Mouse (Mus musculus) hindbrain, postnatal 0 days (tissue): ENCODE results near the gene Apob. TPM values are rescaled to one million over a fixed set of nuclear protein-coding genes. Genes with fewer than 3 reads are reported as not detected.
A peak's percentile ranks its signal among the peaks of the same experiment; 100 is the strongest.
"Not testable (repeated sequence)": the region's sequence is repeated elsewhere in the genome, so short reads cannot be mapped to it uniquely, and the experiment has no call there.

ENCODE experiments used
- ATAC-seq: fragments of 200-750 bp; cut with Nextera tagmentation; 2 replicates; pipeline ENCODE4 v1.8.0; 2017; ENCODE audit warnings: mild to moderate bottlenecking, moderate TSS enrichment, moderate library complexity
- DNase-seq: peaks from one replicate; pipeline ENCODE4 v3.0.0-alpha.2; 2015; ENCODE audit warnings: low spot score
- H3K27ac ChIP-seq: fragments of 300-500 bp; sonication (generic); 2 replicates; pipeline ENCODE4 v1.5.1; 2014; ENCODE audit warnings: mild to moderate bottlenecking
- H3K27me3 ChIP-seq: fragments of 300-500 bp; sonication (generic); 2 replicates; pipeline ENCODE4 v1.6.1; 2014; ENCODE audit warnings: low read length, mixed read lengths; ENCODE audit not compliant: insufficient read depth
- H3K36me3 ChIP-seq: fragments of 300-500 bp; sonication (generic); 2 replicates; pipeline ENCODE4 v1.6.1; 2014; ENCODE audit warnings: low read length, mixed read lengths; ENCODE audit not compliant: insufficient read depth
- H3K4me1 ChIP-seq: fragments of 300-500 bp; sonication (generic); 2 replicates; pipeline ENCODE4 v1.6.1; 2014; ENCODE audit warnings: antibody characterized with exemption, low read length, mixed read lengths; ENCODE audit not compliant: insufficient read depth
- H3K4me2 ChIP-seq: fragments of 300-500 bp; sonication (generic); 2 replicates; pipeline ENCODE4 v1.6.1; 2014; ENCODE audit warnings: low read depth, mild to moderate bottlenecking, low read length, moderate library complexity, mixed read lengths
- H3K4me3 ChIP-seq: fragments of 300-500 bp; sonication (generic); 2 replicates; pipeline ENCODE4 v1.5.1; 2014; ENCODE audit warnings: low read length
- H3K9ac ChIP-seq: fragments of 300-500 bp; sonication (generic); replicated peaks from 2 replicates; pipeline ENCODE4 v1.6.1; 2014; ENCODE audit warnings: mild to moderate bottlenecking, low read length, moderate library complexity, mixed read lengths
- H3K9me3 ChIP-seq: fragments of 300-500 bp; sonication (generic); 2 replicates; pipeline ENCODE4 v1.6.1; 2016; ENCODE audit warnings: low read length, mixed read lengths
- CTCF ChIP-seq: IDR thresholded peaks from 2 replicates; pipeline ENCODE4 v1.5.1; 2016; ENCODE audit warnings: antibody characterized with exemption, control low read depth, low read depth
- WGBS: fragments of 180-500 bp; shearing (Covaris S2); extraction: QIAGEN DNeasy Blood & Tissue Kit; methylation state at CpG from one replicate; pipeline ENCODE4 v1.1.7; 2014; 5-methylcytosine and 5-hydroxymethylcytosine counted together
- polyA plus RNA-seq: library from polyadenylated mRNA; unstranded; fragments of >200 nt; fragmentation: Nextera tagmentation; extraction: Ambion mirVana; gene quantifications from 2 replicates; pipeline ENCODE4 v1.2.1, GENCODE M21; 2015
- total RNA-seq: library from RNA; depleted of rRNA; stranded (reverse); fragments of >200 nt; gene quantifications from 2 replicates; pipeline ENCODE4 v1.2.3, GENCODE M21; 2014

Gene Apob
- total and polyA plus RNA-seq, 2 experiments from 2014 or later = 0.16 TPM; not detected in 1

GRCm38 (mm10) chr12:7990804-7991203, 13.4 kb downstream of the Apob start:
- DNase-seq (peak; percentile 80), ATAC-seq (no peak; the same call in 1 of the 2 replicates)
- WGBS = 14% methylated on average over 3 of the region's 3 CpGs
- Histone ChIP-seq H3K27me3 (no peaks in the 10 kb centered on the region), H3K36me3 (no peaks in the 10 kb centered on the region), H3K4me1 (no peaks in the 10 kb centered on the region), H3K9ac (no peak overlapping the region), H3K27ac (no peak overlapping the region), H3K4me3 (no peak overlapping the region), H3K9me3 (no peaks in the 10 kb centered on the region), H3K4me2 (no peak overlapping the region)
- TF ChIP-seq CTCF = peak; percentile 79

GRCm38 (mm10) chr12:7991570-7991969, 14.1 kb downstream of the Apob start:
- no peaks in the 10 kb centered on the region for H3K9me3 ChIP-seq
- 42% methylated on average over 1 of the region's 1 CpGs for WGBS
- no peak overlapping the region for H3K4me3 ChIP-seq
- H3K4me2 ChIP-seq = no peak overlapping the region
- no peaks in the 10 kb centered on the region for H3K27me3 ChIP-seq
- no peak for TF ChIP-seq CTCF
- H3K27ac ChIP-seq = no peak overlapping the region
- no peak overlapping the region for H3K9ac ChIP-seq
- no peak for DNase-seq
- H3K4me1 ChIP-seq = no peaks in the 10 kb centered on the region
- no peaks in the 10 kb centered on the region for H3K36me3 ChIP-seq
- no peak for ATAC-seq

- Histone ChIP-seq H3K9me3 (no peaks in the 10 kb centered on the region), H3K36me3 (no peaks in the 10 kb centered on the region), H3K27me3 (no peaks in the 10 kb centered on the region), H3K4me3 (no peak overlapping the region), H3K27ac (no peak overlapping the region), H3K9ac (no peak overlapping the region), H3K4me2 (no peak overlapping the region), H3K4me1 (no peaks in the 10 kb centered on the region)
- no peak for TF ChIP-seq CTCF
- no peak for ATAC-seq
- WGBS = 91% methylated on average over 1 of the region's 1 CpGs
- no peak for DNase-seq
Observed at GRCm38 (mm10) chr12:8020931-8021330, 43.5 kb downstream of the Apob start.

- no peak for ATAC-seq
Observed at GRCm38 (mm10) chr12:8029520-8029919, 52.1 kb downstream of the Apob start.

GRCm38 (mm10) chr12:8030057-8030456, 52.6 kb downstream of the Apob start:
- no peaks in the 10 kb centered on the region for H3K27me3 ChIP-seq
- H3K4me2 ChIP-seq = no peak overlapping the region
- DNase-seq = no peak
- TF ChIP-seq CTCF = no peak
- ATAC-seq = no peak
- 69% methylated on average over 2 of the region's 2 CpGs for WGBS
- 0 out of 2 replicates have a peak, but pooled peaks cover 3% of the 10 kb centered on the region for H3K4me1 ChIP-seq
- H3K27ac ChIP-seq = no peak overlapping the region
- H3K36me3 ChIP-seq = no peaks in the 10 kb centered on the region
- H3K9ac ChIP-seq = no peak overlapping the region
- H3K4me3 ChIP-seq = no peak overlapping the region
- H3K9me3 ChIP-seq = no peaks in the 10 kb centered on the region

More at GRCm38 (mm10) chr12:8029520-8029919, 52.1 kb downstream of the Apob start:
- Histone ChIP-seq H3K27ac (no peak overlapping the region), H3K4me3 (no peak overlapping the region), H3K4me2 (no peak overlapping the region), H3K27me3 (no peaks in the 10 kb centered on the region), H3K4me1 (0 out of 2 replicates have a peak, but pooled peaks cover 3% of the 10 kb centered on the region), H3K9me3 (no peaks in the 10 kb centered on the region), H3K9ac (no peak overlapping the region), H3K36me3 (no peaks in the 10 kb centered on the region)
- no peak for TF ChIP-seq CTCF
- WGBS = 94% methylated on average over 7 of the region's 7 CpGs
- DNase-seq = no peak

GRCm38 (mm10) chr12:8031169-8031568, 53.7 kb downstream of the Apob start:
- H3K27me3 ChIP-seq, H3K9ac ChIP-seq, H3K4me3 ChIP-seq, ATAC-seq, H3K36me3 ChIP-seq, H3K9me3 ChIP-seq, H3K27ac ChIP-seq, H3K4me2 ChIP-seq, H3K4me1 ChIP-seq, DNase-seq: not testable (repeated sequence)
- 100% methylated on average over 1 of the region's 1 CpGs for WGBS

- Histone ChIP-seq H3K27me3 (no peaks in the 10 kb centered on the region), H3K36me3 (no peaks in the 10 kb centered on the region), H3K4me2 (no peak overlapping the region), H3K4me1 (0 out of 2 replicates have a peak, but pooled peaks cover 3% of the 10 kb centered on the region), H3K9ac (no peak overlapping the region), H3K9me3 (no peaks in the 10 kb centered on the region), H3K4me3 (no peak overlapping the region), H3K27ac (no peak overlapping the region)
- peak; percentile 36 for DNase-seq
- ATAC-seq = peak; percentile 51
- TF ChIP-seq CTCF = no peak
- WGBS = 10% methylated on average over 14 of the region's 14 CpGs
Observed at GRCm38 (mm10) chr12:8031595-8032358, 54.3 kb downstream of the Apob start.
